30 mouse cellular contexts compared by ENCODE assay signal in genomic region chr9:65644960-65645359, GRCm38 (mm10). TPM values are rescaled to one million over a fixed set of nuclear protein-coding genes. Genes with fewer than 3 reads are reported as not detected.
DNase-seq lines count a peak whose midpoint lies in the region; ATAC-seq and TF ChIP-seq lines count a peak whose summit lies in the region.
"Had no signal": no experiment of that assay in that cellular context is flagged by ENCODE, and none has a peak within 500 bp of the region (broad histone marks: within the 10 kb centered on the region; RNA-seq: fewer than 3 reads in every experiment).

No protein-coding gene starts in this region.

- peaks cover under 1% of the 10 kb centered on the region; the same call in 1 of the 2 replicates for H3K79me2 ChIP-seq in heart, adult 2 months (replicated peaks; ENCODE audit: control insufficient read depth, insufficient read depth, low read length)
- peaks cover 96% of the 10 kb centered on the region for H3K79me2 ChIP-seq in myocyte (ENCODE audit: control insufficient read depth, insufficient read depth)

- no peak for TF ChIP-seq CTCF in heart, adult 2 months (IDR thresholded peaks at IDR 0.05)

- ATAC-seq in heart, embryonic 11.5 days (replicated peaks; ENCODE audit: insufficient number of reproducible peaks, low FRiP score, low TSS enrichment) = no peak
- no peak for ATAC-seq in heart, embryonic 16.5 days (replicated peaks; ENCODE audit: extremely low read depth, insufficient read depth, low FRiP score)
- ATAC-seq in frontal cortex, adult (ENCODE audit: low TSS enrichment) = no peak
- ATAC-seq: forebrain, postnatal 0 days; intestine, embryonic 16.5 days; Patski had no signal

- intact Hi-C loops in heart, postnatal 25 days (cut with DNase I) = loop anchor here (2.0 kb wide), 1 partner anchor 14 kb away; no protein-coding TSS in a partner anchor
- intact Hi-C loops in heart, adult 2 months (cut with DNase I) = no loop called here

- no peaks in the 10 kb centered on the region for H3K27me3 ChIP-seq in heart, embryonic 11.5 days (ENCODE audit: control insufficient read depth, insufficient read depth, low read length)
- H3K27me3 ChIP-seq in heart, embryonic 16.5 days (ENCODE audit: control insufficient read depth, insufficient read depth, low read length) = no peaks in the 10 kb centered on the region
- no peaks in the 10 kb centered on the region for H3K27me3 ChIP-seq in heart, adult 2 months (ENCODE audit: control insufficient read depth, insufficient read depth, low read length)
- no peaks in the 10 kb centered on the region for H3K27me3 ChIP-seq in myocyte (ENCODE audit: control insufficient read depth, insufficient read depth, insufficient read length)
- H3K27me3 ChIP-seq: CH12.LX; embryonic facial prominence, embryonic 15.5 days; hindbrain, embryonic 12.5 days; limb, embryonic 13.5 days; lung, embryonic 15.5 days; neural tube, embryonic 13.5 days; Patski had no signal

- H3ac ChIP-seq in myocyte (ENCODE audit: control insufficient read depth, insufficient read length) = no peak overlapping the region

- H3K4me3 ChIP-seq in heart, embryonic 11.5 days (ENCODE audit: low read depth, low read length) = no peak overlapping the region
- H3K4me3 ChIP-seq in heart, embryonic 16.5 days (ENCODE audit: low read length) = no peak overlapping the region
- no peak overlapping the region for H3K4me3 ChIP-seq in heart, adult 2 months
- peak overlapping the region; percentile 1 for H3K4me3 ChIP-seq in myocyte
- H3K4me3 ChIP-seq: embryonic facial prominence, embryonic 10.5 days; embryonic facial prominence, embryonic 15.5 days; forebrain, embryonic 12.5 days; hindbrain, embryonic 12.5 days; limb, embryonic 13.5 days; lung, embryonic 15.5 days; midbrain, embryonic 12.5 days; neural tube, embryonic 13.5 days had no signal

- no peak for TF ChIP-seq POLR2A in heart, adult 2 months (IDR thresholded peaks at IDR 0.05; ENCODE audit: insufficient read depth, low read depth, low read length)
- no peak for TF ChIP-seq POLR2A in myocyte (IDR thresholded peaks at IDR 0.05; ENCODE audit: insufficient read length, low read depth)

- no peak overlapping the region for H3K9ac ChIP-seq in heart, embryonic 11.5 days (ENCODE audit: low read depth, low read length)
- H3K9ac ChIP-seq in heart, embryonic 16.5 days (ENCODE audit: low read length) = no peak overlapping the region
- no peak overlapping the region for H3K9ac ChIP-seq in heart, adult 2 months (ENCODE audit: low read depth, low read length)
- H3K9ac ChIP-seq: embryonic facial prominence, embryonic 15.5 days; forebrain, embryonic 12.5 days; forebrain, postnatal 0 days; hindbrain, embryonic 12.5 days; limb, embryonic 13.5 days; lung, embryonic 15.5 days; midbrain, embryonic 12.5 days; neural tube, embryonic 13.5 days had no signal

- H3K4me2 ChIP-seq in heart, embryonic 11.5 days = no peak overlapping the region
- H3K4me2 ChIP-seq in heart, embryonic 16.5 days (ENCODE audit: low read depth, low read length) = no peak overlapping the region
- no peak overlapping the region for H3K4me2 ChIP-seq in myocyte (ENCODE audit: low read depth)
- H3K4me2 ChIP-seq: embryonic facial prominence, embryonic 15.5 days; forebrain, embryonic 12.5 days; hindbrain, embryonic 12.5 days; limb, embryonic 13.5 days; liver, embryonic 11.5 days; lung, embryonic 15.5 days; midbrain, embryonic 12.5 days; neural tube, embryonic 13.5 days had no signal

- no peaks in the 10 kb centered on the region for H3K36me3 ChIP-seq in heart, embryonic 11.5 days (ENCODE audit: control insufficient read depth, insufficient read depth, low read length)
- no peaks in the 10 kb centered on the region for H3K36me3 ChIP-seq in heart, embryonic 16.5 days (ENCODE audit: control insufficient read depth, insufficient read depth)
- H3K36me3 ChIP-seq in heart, adult 2 months (ENCODE audit: control insufficient read depth, insufficient read depth, low read length) = peaks cover 2% of the 10 kb centered on the region; the same call in 1 of the 2 replicates
- H3K36me3 ChIP-seq in myocyte (ENCODE audit: control insufficient read depth, insufficient read depth) = no peaks in the 10 kb centered on the region
- H3K36me3 ChIP-seq: embryonic facial prominence, embryonic 10.5 days; embryonic facial prominence, embryonic 15.5 days; forebrain, embryonic 12.5 days; G1E; hindbrain, embryonic 12.5 days; limb, embryonic 13.5 days; lung, embryonic 15.5 days; midbrain, embryonic 12.5 days; neural tube, embryonic 13.5 days had no signal

- peak; percentile 73 to 77 for DNase-seq in adrenal gland, adult (ENCODE audit: inconsistent age in 2 of 2, low spot score in 1 of 2)
- no peak for DNase-seq in adrenal gland, adult 18-20 months (ENCODE audit: low spot score in 2 of 2)
- DNase-seq in heart, postnatal 25 days (ENCODE audit: low spot score) = no peak
- no peak for DNase-seq in heart, adult 2 months
- DNase-seq: cerebellum, adult 2 months; cerebellum, postnatal 25 days; forebrain, postnatal 0 days; gastrocnemius, postnatal 25 days; heart, postnatal 14 days; kidney, adult 8-10 months; kidney, postnatal 4 days; thymus, adult 2 months; thymus, postnatal 36 days had no signal

- H3K9me3 ChIP-seq in heart, embryonic 11.5 days (replicated peaks; ENCODE audit: control insufficient read depth, low read length) = no peaks in the 10 kb centered on the region
- H3K9me3 ChIP-seq in heart, embryonic 16.5 days (replicated peaks; ENCODE audit: control insufficient read depth, low read length) = no peaks in the 10 kb centered on the region
- H3K9me3 ChIP-seq: embryonic facial prominence, embryonic 10.5 days; embryonic facial prominence, embryonic 15.5 days; forebrain, embryonic 12.5 days; G1E; hindbrain, embryonic 12.5 days; limb, embryonic 13.5 days; lung, embryonic 15.5 days; midbrain, embryonic 12.5 days; neural tube, embryonic 13.5 days had no signal

- no peak for TF ChIP-seq EP300 in heart, adult 2 months (IDR thresholded peaks at IDR 0.05; ENCODE audit: insufficient read depth, low read depth, low read length)

- peak overlapping the region; percentile 84 for H3K27ac ChIP-seq in heart, embryonic 11.5 days (ENCODE audit: low read depth, low read length)
- H3K27ac ChIP-seq in heart, embryonic 16.5 days (ENCODE audit: low read length) = peak overlapping the region; percentile 94
- no peak overlapping the region; the same call in 1 of the 2 replicates for H3K27ac ChIP-seq in heart, adult 2 months
- H3K27ac ChIP-seq: embryonic facial prominence, embryonic 10.5 days; embryonic facial prominence, embryonic 15.5 days; forebrain, embryonic 12.5 days; hindbrain, embryonic 12.5 days; lung, embryonic 15.5 days; midbrain, embryonic 12.5 days; neural tube, embryonic 13.5 days had no signal

- 77% methylated on average over 4 of the region's 4 CpGs for WGBS in heart, embryonic 11.5 days (ENCODE audit: insufficient replicate concordance)
- 73% methylated on average over 4 of the region's 4 CpGs for WGBS in heart, embryonic 16.5 days
- 77% methylated on average over 4 of the region's 4 CpGs for WGBS in heart, adult 2 months

- peaks cover 62% of the 10 kb centered on the region for H3K4me1 ChIP-seq in heart, embryonic 11.5 days (ENCODE audit: control insufficient read depth, insufficient read depth, low read length)
- H3K4me1 ChIP-seq in heart, embryonic 16.5 days (ENCODE audit: control insufficient read depth, insufficient read depth, low read length) = peaks cover 67% of the 10 kb centered on the region
- H3K4me1 ChIP-seq in heart, adult 2 months (ENCODE audit: control insufficient read depth, insufficient read depth, low read length) = peaks cover 20% of the 10 kb centered on the region

TF ChIP-seq in myocyte, 11 proteins besides CTCF, POLR2A, EP300 and RAD21:
- TF ChIP-seq POLR2AphosphoS2 (IDR thresholded peaks at IDR 0.05; ENCODE audit: insufficient read length, low read depth) (no peak), SRF (IDR thresholded peaks at IDR 0.05; ENCODE audit: control insufficient read depth, insufficient read length, low read depth) (no peak), MYOG (IDR thresholded peaks at IDR 0.05; ENCODE audit: control insufficient read depth in 1 of 3, insufficient read depth in 1 of 3, insufficient read length in 2 of 3, low read depth in 2 of 3) (no peak), MAX (IDR thresholded peaks at IDR 0.05; ENCODE audit: low read depth) (no peak), REST (IDR thresholded peaks at IDR 0.05; ENCODE audit: insufficient read depth, insufficient read length) (no peak), TCF3 (IDR thresholded peaks at IDR 0.05; ENCODE audit: insufficient read length, low read depth) (no peak), CEBPB (IDR thresholded peaks at IDR 0.05; ENCODE audit: insufficient read depth, poor library complexity, severe bottlenecking) (no peak), USF1 (IDR thresholded peaks at IDR 0.05; ENCODE audit: low read depth) (no peak), TCF12 (IDR thresholded peaks at IDR 0.05; ENCODE audit: insufficient read depth, poor library complexity, severe bottlenecking) (no peak), E2F4 (IDR thresholded peaks at IDR 0.05; ENCODE audit: insufficient read depth) (no peak), MYOD1 (IDR thresholded peaks at IDR 0.05; ENCODE audit: control insufficient read depth in 1 of 3, insufficient read length in 2 of 3, low read depth in 2 of 3) (no peak)

RNA-seq across cellular contexts. Expression of gene Rbpms2, which starts 15.5 kb away (rescaled TPM):
- 10 to 100 TPM; 63.3 to 89.9 TPM for total RNA-seq in adrenal gland, adult 18-20 months (2021)
- polyA plus RNA-seq in heart, embryonic 11.5 days (2014; fragmentation: Nextera tagmentation; extraction: Ambion mirVana) = 154 and 160 TPM in 2 replicates
- total RNA-seq in heart, postnatal 25 days (2021) = 10 to 100 TPM; 37.1 to 39.3 TPM
- 105 and 108 TPM in 2 replicates for polyA plus RNA-seq in heart, embryonic 16.5 days (2015; fragmentation: Nextera tagmentation; extraction: Ambion mirVana)
- 10 to 100 TPM; 29.4 to 32.5 TPM for total RNA-seq in heart, adult 2 months (2021)
- polyA plus RNA-seq in heart, adult 2 months (2012; rRNA removed) = 102 and 105 TPM in 2 replicates
- polyA plus RNA-seq in myocyte (2012; fragmentation: generic; extraction: Trizol) = 32.1 TPM

RNA-seq across cellular contexts. Expression of gene Oaz2, which starts 22.8 kb away (rescaled TPM):
- total RNA-seq in adrenal gland, adult 18-20 months (2021) = 100 to 1,000 TPM; 131 to 132 TPM
- 191 and 256 TPM in 2 replicates for polyA plus RNA-seq in heart, embryonic 11.5 days (2014; fragmentation: Nextera tagmentation; extraction: Ambion mirVana)
- 100 to 1,000 TPM; 249 to 259 TPM for total RNA-seq in heart, postnatal 25 days (2021)
- 299 and 313 TPM in 2 replicates for polyA plus RNA-seq in heart, embryonic 16.5 days (2015; fragmentation: Nextera tagmentation; extraction: Ambion mirVana)
- 100 to 1,000 TPM; 202 to 218 TPM for total RNA-seq in heart, adult 2 months (2021)
- polyA plus RNA-seq in heart, adult 2 months (2012; rRNA removed) = 154 and 242 TPM in 2 replicates
- 140 TPM for polyA plus RNA-seq in myocyte (2012; fragmentation: generic; extraction: Trizol)

RNA-seq across cellular contexts. Expression of gene Pif1, which starts 58.0 kb away (rescaled TPM):
- total RNA-seq in adrenal gland, adult 18-20 months (2021) = not detected
- 7.6 and 9.5 TPM in 2 replicates for polyA plus RNA-seq in heart, embryonic 11.5 days (2014; fragmentation: Nextera tagmentation; extraction: Ambion mirVana)
- total RNA-seq in heart, postnatal 25 days (2021) = not detected
- 11.9 and 13.9 TPM in 2 replicates for polyA plus RNA-seq in heart, embryonic 16.5 days (2015; fragmentation: Nextera tagmentation; extraction: Ambion mirVana)
- not detected for total RNA-seq in heart, adult 2 months (2021)
- 0.18 and 0.23 TPM in 2 replicates for polyA plus RNA-seq in heart, adult 2 months (2012; rRNA removed)
- 6.9 TPM for polyA plus RNA-seq in myocyte (2012; fragmentation: generic; extraction: Trizol)
- total RNA-seq: gastrocnemius, postnatal 25 days had no signal

Comparison
In these comparisons a context has a peak if more than half of its experiments do, and no peak if none do; other contexts are left out.
1. DNase-seq: peak in adrenal gland, adult (2 of 2); none in adrenal gland, adult 18-20 months (0 of 2), heart, postnatal 25 days (single experiment) and heart, adult 2 months (0 of 2).